Mouse (Mus musculus) hindbrain, embryonic 16.5 days (tissue): Measurements from ENCODE around the gene Icam1. TPM values are rescaled to one million over a fixed set of nuclear protein-coding genes. Genes with fewer than 3 reads are reported as not detected.

Experiments
- ATAC-seq: fragments of 200-750 bp; cut with Nextera tagmentation; 2 replicates; pipeline ENCODE4 v1.8.0; 2017; ENCODE audit warnings: moderate TSS enrichment, moderate library complexity
- H3K27ac ChIP-seq: fragments of 300-500 bp; sonication (generic); 2 replicates; pipeline ENCODE4 v1.5.1; 2014; ENCODE audit warnings: low read depth, mild to moderate bottlenecking, control low read depth, low read length, moderate library complexity
- H3K27me3 ChIP-seq: fragments of 300-500 bp; sonication (generic); replicated peaks from 2 replicates; pipeline ENCODE4 v1.6.1; 2014; ENCODE audit warnings: low read length; ENCODE audit not compliant: control insufficient read depth, insufficient read depth
- H3K36me3 ChIP-seq: fragments of 300-500 bp; sonication (generic); 2 replicates; pipeline ENCODE4 v1.6.1; 2014; ENCODE audit warnings: mild to moderate bottlenecking, low read length, moderate library complexity, mixed read lengths; ENCODE audit not compliant: control insufficient read depth, insufficient read depth
- H3K4me1 ChIP-seq: fragments of 300-500 bp; sonication (generic); 2 replicates; pipeline ENCODE4 v1.6.1; 2014; ENCODE audit warnings: low read depth, low read length; ENCODE audit not compliant: control insufficient read depth, insufficient read depth
- H3K4me2 ChIP-seq: fragments of 300-500 bp; sonication (generic); 2 replicates; pipeline ENCODE4 v1.6.1; 2014; ENCODE audit warnings: mild to moderate bottlenecking, low read length, control low read depth, moderate library complexity
- H3K4me3 ChIP-seq: fragments of 300-500 bp; sonication (generic); 2 replicates; pipeline ENCODE4 v1.5.1; 2014; ENCODE audit warnings: mild to moderate bottlenecking, low read length, control low read depth, moderate library complexity
- H3K9ac ChIP-seq: fragments of 300-500 bp; sonication (generic); 2 replicates; pipeline ENCODE4 v1.6.1; 2014; ENCODE audit warnings: low read depth, mild to moderate bottlenecking, control low read depth, low read length, moderate library complexity
- H3K9me3 ChIP-seq: fragments of 300-500 bp; sonication (generic); 2 replicates; pipeline ENCODE4 v1.6.1; 2014; ENCODE audit warnings: mild to moderate bottlenecking, low read length, moderate library complexity; ENCODE audit not compliant: control insufficient read depth
- WGBS: fragments of 180-500 bp; shearing (Covaris S2); extraction: QIAGEN DNeasy Blood & Tissue Kit; methylation state at CpG from one replicate; pipeline ENCODE4 v1.1.7; 2014; 5-methylcytosine and 5-hydroxymethylcytosine counted together
- polyA plus RNA-seq: library from polyadenylated mRNA; unstranded; fragments of >200 nt; fragmentation: Nextera tagmentation; extraction: Ambion mirVana; gene quantifications from 2 replicates; pipeline ENCODE4 v1.2.1, GENCODE M21; 2015

Icam1 gene
- polyA plus RNA-seq, 1 experiment from 2014 or later, result 3.4 TPM

DNA sequence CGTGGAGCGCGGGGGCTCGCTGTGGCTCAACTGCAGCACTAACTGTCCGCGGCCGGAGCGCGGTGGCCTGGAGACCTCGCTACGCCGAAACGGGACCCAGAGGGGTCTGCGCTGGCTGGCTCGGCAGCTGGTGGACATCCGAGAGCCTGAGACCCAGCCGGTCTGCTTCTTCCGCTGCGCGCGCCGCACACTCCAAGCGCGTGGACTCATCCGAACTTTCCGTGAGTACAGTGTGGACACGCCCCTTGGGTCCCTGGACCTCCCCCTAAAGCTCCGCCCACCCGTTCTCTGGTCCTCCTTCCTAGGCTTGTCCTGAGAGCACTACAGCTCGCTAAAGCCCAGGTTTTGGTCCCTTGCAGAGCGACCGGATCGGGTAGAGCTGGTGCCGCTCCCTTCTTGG is 17.4 kb downstream of the Icam1 start:
- no peak for ATAC-seq
- H3K4me2 ChIP-seq, result peak overlapping the region; percentile 98
- no peaks in the 10 kb centered on the region for H3K36me3 ChIP-seq
- peak overlapping the region; percentile 60 for H3K4me3 ChIP-seq
- no peak overlapping the region for H3K9ac ChIP-seq
- peaks cover 59% of the 10 kb centered on the region for H3K4me1 ChIP-seq
- under 1% methylated on average over 32 of the region's 34 CpGs for WGBS
- no peak overlapping the region for H3K27ac ChIP-seq
- peaks cover 59% of the 10 kb centered on the region for H3K27me3 ChIP-seq
- no peaks in the 10 kb centered on the region for H3K9me3 ChIP-seq

DNA sequence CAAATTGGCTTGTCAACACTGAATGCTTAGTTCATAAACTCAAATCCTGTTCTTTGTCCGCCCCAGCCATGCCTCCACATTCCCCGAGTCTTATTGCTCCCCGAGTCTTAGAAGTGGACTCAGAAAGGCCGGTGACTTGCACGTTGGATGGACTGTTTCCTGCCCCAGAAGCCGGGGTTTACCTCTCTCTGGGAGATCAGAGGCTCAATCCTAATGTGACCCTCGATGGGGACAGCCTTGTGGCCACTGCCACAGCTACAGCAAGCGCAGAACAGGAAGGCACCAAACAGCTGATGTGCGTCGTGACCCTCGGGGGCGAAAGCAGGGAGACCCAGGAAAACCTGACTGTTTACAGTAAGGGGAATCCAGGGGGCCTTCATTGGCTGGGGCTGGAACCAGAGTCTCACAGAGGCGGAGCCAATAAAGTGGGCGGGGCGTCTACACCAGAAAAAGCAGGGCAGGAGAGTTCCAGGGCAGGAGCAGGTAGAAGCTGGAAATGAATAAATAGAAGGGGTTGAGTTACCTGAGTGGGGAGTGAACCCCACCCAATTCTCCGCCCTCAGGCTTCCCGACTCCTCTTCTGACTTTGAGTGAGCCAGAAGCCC is 18.8 kb downstream of the Icam1 start:
- Histone ChIP-seq H3K4me2 (peak overlapping the region; percentile 35; the same call in 1 of the 2 replicates), H3K9me3 (no peaks in the 10 kb centered on the region), H3K4me3 (no peak overlapping the region), H3K27me3 (peaks cover 57% of the 10 kb centered on the region), H3K4me1 (peaks cover 54% of the 10 kb centered on the region), H3K36me3 (no peaks in the 10 kb centered on the region), H3K27ac (no peak overlapping the region), H3K9ac (no peak overlapping the region)
- ATAC-seq, result no peak
- whole genome bisulfite sequencing, result 5% methylated on average over 17 of the region's 17 CpGs

DNA sequence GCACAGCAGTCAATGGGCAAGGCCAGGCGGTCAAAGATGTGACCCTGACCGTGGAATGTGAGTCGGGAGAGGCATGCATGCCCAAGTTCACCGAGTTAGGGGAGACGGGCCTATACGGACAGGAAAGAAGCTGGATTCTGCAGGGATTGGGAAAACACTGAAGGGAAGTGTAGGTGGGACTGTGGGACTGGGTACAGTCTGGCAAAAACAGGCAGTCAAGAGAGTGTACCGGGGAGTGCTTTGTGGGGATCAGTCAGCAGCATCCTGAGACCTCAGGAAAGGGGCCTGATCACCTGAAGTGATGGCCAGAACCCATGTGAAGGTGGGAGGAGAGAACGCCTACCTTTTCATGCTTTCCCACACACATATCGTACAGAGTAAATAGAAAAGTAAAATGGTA is 19.8 kb downstream of the Icam1 start:
- Histone ChIP-seq H3K4me2 (peak overlapping the region; percentile 35; the same call in 1 of the 2 replicates), H3K9me3 (no peaks in the 10 kb centered on the region), H3K4me3 (peak overlapping the region; percentile 18; the same call in 1 of the 2 replicates), H3K4me1 (peaks cover 46% of the 10 kb centered on the region), H3K36me3 (no peaks in the 10 kb centered on the region), H3K27ac (no peak overlapping the region), H3K9ac (no peak overlapping the region; the same call in 1 of the 2 replicates), H3K27me3 (peaks cover 55% of the 10 kb centered on the region)
- WGBS, result 20% methylated on average over 9 of the region's 9 CpGs
- ATAC-seq, result no peak

DNA sequence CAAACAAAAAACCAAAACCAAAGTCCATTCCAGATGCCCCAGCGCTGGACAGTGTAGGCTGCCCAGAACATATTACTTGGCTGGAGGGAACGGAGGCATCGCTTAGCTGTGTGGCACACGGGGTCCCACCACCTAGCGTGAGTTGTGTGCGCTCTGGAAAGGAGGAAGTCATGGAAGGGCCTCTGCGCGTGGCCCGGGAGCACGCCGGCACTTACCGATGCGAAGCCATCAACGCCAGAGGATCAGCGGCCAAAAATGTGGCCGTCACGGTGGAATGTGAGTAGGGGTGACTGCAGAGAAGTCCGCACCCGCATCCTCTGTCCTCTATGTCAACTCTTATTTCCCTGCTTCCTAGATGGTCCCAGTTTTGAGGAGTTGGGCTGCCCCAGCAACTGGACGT is 20.4 kb downstream of the Icam1 start:
- Histone ChIP-seq H3K9ac (no peak overlapping the region), H3K4me3 (no peak overlapping the region), H3K27me3 (peaks cover 55% of the 10 kb centered on the region), H3K4me2 (peak overlapping the region; percentile 82), H3K9me3 (no peaks in the 10 kb centered on the region), H3K36me3 (no peaks in the 10 kb centered on the region), H3K4me1 (peaks cover 41% of the 10 kb centered on the region), H3K27ac (no peak overlapping the region)
- 8% methylated on average over 20 of the region's 20 CpGs for WGBS
- no peak for ATAC-seq

DNA sequence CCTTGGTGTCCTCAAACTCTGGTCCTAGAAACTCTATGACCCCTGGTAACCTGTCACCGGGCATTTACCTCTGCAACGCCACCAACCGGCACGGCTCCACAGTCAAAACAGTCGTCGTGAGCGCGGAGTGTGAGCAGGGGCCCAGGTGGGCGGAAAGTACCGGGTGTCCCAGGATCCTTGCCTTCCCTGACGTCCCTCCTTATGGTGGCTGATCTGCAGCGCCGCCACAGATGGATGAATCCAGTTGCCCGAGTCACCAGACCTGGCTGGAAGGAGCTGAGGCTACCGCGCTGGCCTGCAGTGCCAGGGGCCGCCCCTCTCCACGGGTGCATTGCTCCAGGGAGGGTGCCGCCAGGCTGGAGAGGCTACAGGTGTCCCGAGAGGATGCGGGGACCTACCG is 20.9 kb downstream of the Icam1 start:
- no peak for ATAC-seq
- Histone ChIP-seq H3K4me2 (peak overlapping the region; percentile 82), H3K27ac (no peak overlapping the region), H3K4me3 (peak overlapping the region; percentile 54), H3K9me3 (no peaks in the 10 kb centered on the region), H3K4me1 (peaks cover 40% of the 10 kb centered on the region), H3K27me3 (peaks cover 55% of the 10 kb centered on the region), H3K36me3 (no peaks in the 10 kb centered on the region), H3K9ac (peak overlapping the region; percentile 79)
- under 1% methylated on average over 22 of the region's 22 CpGs for WGBS

DNA sequence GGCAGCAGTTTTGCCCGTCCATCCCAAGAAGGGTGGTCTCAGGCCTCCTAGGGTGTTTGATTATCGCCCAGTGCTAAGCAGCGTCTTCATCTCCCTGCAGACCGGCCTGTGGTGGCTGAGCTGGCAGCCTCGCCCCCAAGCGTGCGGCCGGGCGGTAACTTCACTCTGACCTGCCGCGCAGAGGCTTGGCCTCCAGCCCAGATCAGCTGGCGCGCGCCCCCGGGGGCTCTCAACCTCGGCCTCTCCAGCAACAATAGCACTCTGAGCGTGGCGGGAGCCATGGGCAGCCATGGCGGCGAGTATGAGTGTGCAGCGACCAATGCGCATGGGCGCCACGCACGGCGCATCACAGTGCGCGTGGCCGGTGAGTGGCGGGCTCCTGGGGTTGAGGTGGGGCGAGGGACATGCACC is 21.7 kb downstream of the Icam1 start:
- H3K4me2 ChIP-seq, result peak overlapping the region; percentile 82
- H3K36me3 ChIP-seq, result no peaks in the 10 kb centered on the region
- peak; percentile 75 for ATAC-seq
- H3K9ac ChIP-seq, result peak overlapping the region; percentile 79
- peak overlapping the region; percentile 54 for H3K4me3 ChIP-seq
- no peaks in the 10 kb centered on the region for H3K9me3 ChIP-seq
- peaks cover 36% of the 10 kb centered on the region for H3K4me1 ChIP-seq
- 2% methylated on average over 31 of the region's 31 CpGs for WGBS
- H3K27me3 ChIP-seq, result peaks cover 53% of the 10 kb centered on the region
- no peak overlapping the region for H3K27ac ChIP-seq

DNA sequence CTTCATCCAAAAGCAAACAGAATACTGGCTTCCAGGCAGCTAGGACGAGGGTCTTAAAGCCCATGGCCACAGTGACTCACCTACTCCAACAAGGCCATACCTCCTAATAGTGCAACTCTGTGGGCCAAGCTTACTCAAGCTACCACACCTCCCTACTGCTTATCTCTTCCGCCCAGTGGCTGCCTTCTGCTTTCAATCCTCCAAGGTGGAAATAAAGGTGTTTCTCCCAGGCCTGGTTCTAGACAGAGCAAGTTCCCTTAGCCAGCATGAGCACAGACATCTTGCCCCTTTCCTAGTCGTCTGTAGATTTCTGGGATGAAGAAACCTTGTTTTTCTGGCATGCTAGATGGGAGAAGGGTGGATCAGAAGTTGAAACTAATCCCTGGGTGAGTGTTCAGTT is 24.0 kb downstream of the Icam1 start:
- no peak overlapping the region for H3K4me3 ChIP-seq
- no peak overlapping the region for H3K9ac ChIP-seq
- no peaks in the 10 kb centered on the region for H3K36me3 ChIP-seq
- H3K27me3 ChIP-seq, result peaks cover 39% of the 10 kb centered on the region
- no peak overlapping the region for H3K4me2 ChIP-seq
- no peak for ATAC-seq
- WGBS, result 61% methylated on average over 3 of the region's 3 CpGs
- peaks cover 22% of the 10 kb centered on the region for H3K4me1 ChIP-seq
- H3K27ac ChIP-seq, result no peak overlapping the region
- H3K9me3 ChIP-seq, result no peaks in the 10 kb centered on the region

DNA sequence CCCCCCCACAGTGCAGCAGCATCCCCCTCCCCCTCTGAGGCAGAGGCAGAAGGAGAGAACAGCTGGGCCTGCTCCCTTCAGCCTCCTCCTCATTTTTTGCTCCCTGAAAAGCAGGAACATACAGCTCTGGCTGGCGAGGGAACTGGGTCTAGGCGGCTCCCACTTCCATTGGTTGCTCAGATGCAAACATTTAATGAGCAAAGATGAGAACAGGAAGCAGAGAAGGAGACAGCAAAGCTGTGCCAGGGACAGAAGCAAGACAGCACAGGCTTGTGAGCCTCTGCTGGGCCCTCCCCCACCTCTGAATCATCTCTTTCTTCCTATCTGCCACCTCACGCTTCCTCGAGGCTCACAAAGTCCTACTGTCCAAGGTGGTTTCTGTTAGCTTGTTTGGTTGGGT is 25.5 kb downstream of the Icam1 start:
- Histone ChIP-seq H3K9ac (no peak overlapping the region), H3K27ac (no peak overlapping the region), H3K27me3 (peaks cover 24% of the 10 kb centered on the region), H3K4me2 (no peak overlapping the region), H3K36me3 (no peaks in the 10 kb centered on the region), H3K4me1 (peaks cover 14% of the 10 kb centered on the region), H3K9me3 (no peaks in the 10 kb centered on the region), H3K4me3 (no peak overlapping the region)
- 48% methylated on average over 4 of the region's 4 CpGs for WGBS
- no peak for ATAC-seq

DNA sequence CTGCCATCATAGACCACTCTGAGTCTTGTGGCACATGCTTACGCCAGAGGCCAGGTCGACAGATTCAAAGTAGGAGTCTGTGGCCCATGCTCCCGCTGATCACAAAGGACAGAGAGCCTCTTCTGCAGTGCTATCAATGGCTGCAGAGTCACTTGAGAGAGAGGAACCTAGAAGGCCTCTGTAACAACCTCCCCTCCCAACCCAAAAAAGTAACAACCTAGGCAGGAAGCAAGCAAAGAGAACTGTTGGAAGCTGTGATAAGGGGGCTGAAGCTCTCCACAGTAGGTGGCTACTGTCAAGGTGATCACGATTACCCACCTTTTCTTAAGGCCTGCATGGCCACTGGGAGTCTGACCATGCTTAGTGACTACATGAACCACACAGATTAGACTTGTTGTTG is 27.8 kb downstream of the Icam1 start:
- H3K9ac ChIP-seq, result no peak overlapping the region
- peaks cover 12% of the 10 kb centered on the region for H3K27me3 ChIP-seq
- no peak overlapping the region for H3K27ac ChIP-seq
- H3K4me3 ChIP-seq, result no peak overlapping the region
- no peak overlapping the region for H3K4me2 ChIP-seq
- 89% methylated on average over 4 of the region's 4 CpGs for WGBS
- no peak for ATAC-seq
- H3K4me1 ChIP-seq, result no peaks in the 10 kb centered on the region
- no peaks in the 10 kb centered on the region for H3K36me3 ChIP-seq
- H3K9me3 ChIP-seq, result no peaks in the 10 kb centered on the region
